Mouse (Mus musculus) midbrain, embryonic 13.5 days (tissue): ENCODE data around the gene B3galt2. TPM values are rescaled to one million over a fixed set of nuclear protein-coding genes. Genes with fewer than 3 reads are reported as not detected.

Experiments used
- ATAC-seq: fragments of 200-750 bp; cut with Nextera tagmentation; 2 replicates; pipeline ENCODE4 v1.8.0; 2017; ENCODE audit warnings: mild to moderate bottlenecking, moderate TSS enrichment, moderate library complexity
- H3K27ac ChIP-seq: fragments of 300-500 bp; sonication (generic); 2 replicates; pipeline ENCODE4 v1.5.1; 2015; ENCODE audit warnings: inconsistent platforms, mild to moderate bottlenecking, moderate library complexity
- H3K27me3 ChIP-seq: fragments of 300-500 bp; sonication (generic); 2 replicates; pipeline ENCODE4 v1.6.1; 2015; ENCODE audit warnings: mild to moderate bottlenecking, inconsistent platforms
- H3K36me3 ChIP-seq: fragments of 300-500 bp; sonication (generic); 2 replicates; pipeline ENCODE4 v1.6.1; 2015; ENCODE audit warnings: mild to moderate bottlenecking, inconsistent platforms
- H3K4me1 ChIP-seq: fragments of 300-500 bp; sonication (generic); replicated peaks from 2 replicates; pipeline ENCODE4 v1.6.1; 2015; ENCODE audit warnings: inconsistent platforms
- H3K4me2 ChIP-seq: fragments of 300-500 bp; sonication (generic); replicated peaks from 2 replicates; pipeline ENCODE4 v1.6.1; 2015; ENCODE audit warnings: moderate library complexity, mild to moderate bottlenecking, inconsistent platforms
- H3K4me3 ChIP-seq: fragments of 300-500 bp; sonication (generic); replicated peaks from 2 replicates; pipeline ENCODE4 v1.5.1; 2015; ENCODE audit warnings: mild to moderate bottlenecking, inconsistent platforms
- H3K9ac ChIP-seq: fragments of 300-500 bp; sonication (generic); replicated peaks from 2 replicates; pipeline ENCODE4 v1.6.1; 2015; ENCODE audit warnings: mild to moderate bottlenecking, inconsistent platforms
- H3K9me3 ChIP-seq: fragments of 300-500 bp; sonication (generic); 2 replicates; pipeline ENCODE4 v1.6.1; 2016; ENCODE audit warnings: mild to moderate bottlenecking, inconsistent platforms
- WGBS: fragments of 180-500 bp; shearing (Covaris S2); methylation state at CpG from one replicate; pipeline ENCODE4 v1.1.7; 2015; 5-methylcytosine and 5-hydroxymethylcytosine counted together
- polyA plus RNA-seq: library from polyadenylated mRNA; unstranded; fragments of >200 nt; fragmentation: Nextera tagmentation; extraction: Ambion mirVana; gene quantifications from 2 replicates; pipeline ENCODE4 v1.2.1, GENCODE M21; 2015

The B3galt2 gene
- polyA plus RNA-seq = 4.3 and 4.5 TPM in 2 replicates

DNA sequence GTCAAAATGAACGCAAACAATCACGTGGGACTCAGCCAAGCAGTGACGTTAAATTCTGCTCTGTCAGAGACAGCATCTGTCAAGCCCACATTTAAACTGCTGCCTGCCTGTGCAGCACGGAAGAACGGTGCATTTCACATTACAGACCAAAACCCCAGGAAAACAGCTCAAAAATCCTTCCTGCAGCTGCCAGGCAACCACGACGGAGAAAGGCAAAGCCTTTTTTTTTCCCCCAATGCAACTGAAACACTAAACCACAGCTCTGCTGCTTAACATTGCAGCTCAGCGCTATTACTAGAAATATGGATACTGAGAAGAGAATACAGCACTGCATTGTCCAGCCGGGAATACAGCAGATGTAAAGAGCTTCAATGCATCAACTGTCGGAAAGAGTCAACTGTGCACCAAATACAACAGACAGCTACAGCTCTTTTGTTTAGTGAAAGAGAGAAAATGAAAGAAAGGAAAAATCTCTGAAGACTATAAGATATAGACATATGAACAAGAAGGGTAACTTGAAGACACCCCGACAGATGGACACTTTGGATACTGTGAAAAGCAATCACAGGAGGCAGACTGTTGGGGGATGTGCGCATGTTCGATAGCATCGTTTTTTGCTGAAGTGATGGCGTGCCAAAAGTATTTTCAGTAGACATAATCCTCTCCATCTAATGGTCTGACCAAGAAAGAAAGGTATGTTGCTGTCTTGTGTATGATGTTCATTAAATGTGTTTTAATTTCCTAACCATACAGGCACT is at the start of gene B3galt2:
Gene B3galt2 (plus strand): TSS at position 15 of the 758 bp plus-strand sequence.
- H3K27me3 ChIP-seq = no peaks in the 10 kb centered on the region
- H3K9me3 ChIP-seq = no peaks in the 10 kb centered on the region
- peak within 1 kb of the TSS; percentile 96 for H3K27ac ChIP-seq
- peak within 1 kb of the TSS; percentile 55 for H3K4me2 ChIP-seq
- ATAC-seq = peak; percentile 93
- H3K4me1 ChIP-seq = peaks cover 10% of the 10 kb centered on the region
- 15% methylated on average over 15 of the region's 15 CpGs for WGBS
- H3K4me3 ChIP-seq = peak within 1 kb of the TSS; percentile 50
- peak within 1 kb of the TSS; percentile 72 for H3K9ac ChIP-seq
- H3K36me3 ChIP-seq = no peaks in the 10 kb centered on the region

DNA sequence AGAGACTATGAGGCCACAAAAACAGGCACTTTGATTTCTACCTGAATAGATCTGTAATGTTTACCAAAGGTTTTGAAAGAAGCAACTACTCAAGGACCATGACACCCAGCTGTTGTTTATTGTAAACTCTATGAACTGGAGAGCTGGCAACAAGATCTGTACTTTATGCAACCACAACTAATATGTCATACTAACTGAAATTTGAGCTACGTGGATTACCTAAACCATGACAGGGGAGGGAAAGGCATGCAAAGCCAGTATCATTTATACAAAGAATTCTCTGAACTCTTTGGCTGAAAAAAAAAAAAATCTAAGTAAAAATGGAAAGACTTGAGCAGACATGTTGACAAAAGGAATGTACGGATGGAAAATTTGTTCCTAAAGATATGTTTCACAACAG is 43.6 kb upstream of the B3galt2 start:
- ATAC-seq = no peak
- no peaks in the 10 kb centered on the region for H3K9me3 ChIP-seq
- no peak overlapping the region for H3K27ac ChIP-seq
- no peak overlapping the region for H3K4me2 ChIP-seq
- no peaks in the 10 kb centered on the region for H3K4me1 ChIP-seq
- H3K4me3 ChIP-seq = no peak overlapping the region
- no peaks in the 10 kb centered on the region for H3K27me3 ChIP-seq
- no peak overlapping the region for H3K9ac ChIP-seq
- 98% methylated on average over 2 of the region's 2 CpGs for WGBS
- H3K36me3 ChIP-seq = no peaks in the 10 kb centered on the region

GRCm38 (mm10) chr1:143608911-143609310 is 31.6 kb upstream of the B3galt2 start:
- H3K9ac ChIP-seq = no peak overlapping the region
- H3K4me3 ChIP-seq = no peak overlapping the region
- H3K27ac ChIP-seq = no peak overlapping the region
- H3K4me2 ChIP-seq = no peak overlapping the region
- H3K4me1 ChIP-seq = no peaks in the 10 kb centered on the region
- ATAC-seq = no peak
- peaks cover 16% of the 10 kb centered on the region for H3K36me3 ChIP-seq
- no peaks in the 10 kb centered on the region for H3K27me3 ChIP-seq
- no peaks in the 10 kb centered on the region for H3K9me3 ChIP-seq
- 82% methylated on average over 2 of the region's 2 CpGs for WGBS

GRCm38 (mm10) chr1:143612901-143613300 is 27.6 kb upstream of the B3galt2 start:
- Histone ChIP-seq H3K4me3 (no peak overlapping the region), H3K27me3 (no peaks in the 10 kb centered on the region), H3K4me1 (no peaks in the 10 kb centered on the region), H3K9me3 (no peaks in the 10 kb centered on the region), H3K4me2 (no peak overlapping the region), H3K27ac (no peak overlapping the region), H3K9ac (no peak overlapping the region), H3K36me3 (peaks cover 26% of the 10 kb centered on the region)
- WGBS = 95% methylated on average over 2 of the region's 2 CpGs
- ATAC-seq = no peak

- H3K9me3 ChIP-seq = no peaks in the 10 kb centered on the region
These were observed 20.7 kb upstream of the B3galt2 start for GRCm38 (mm10) chr1:143619760-143620159.

DNA sequence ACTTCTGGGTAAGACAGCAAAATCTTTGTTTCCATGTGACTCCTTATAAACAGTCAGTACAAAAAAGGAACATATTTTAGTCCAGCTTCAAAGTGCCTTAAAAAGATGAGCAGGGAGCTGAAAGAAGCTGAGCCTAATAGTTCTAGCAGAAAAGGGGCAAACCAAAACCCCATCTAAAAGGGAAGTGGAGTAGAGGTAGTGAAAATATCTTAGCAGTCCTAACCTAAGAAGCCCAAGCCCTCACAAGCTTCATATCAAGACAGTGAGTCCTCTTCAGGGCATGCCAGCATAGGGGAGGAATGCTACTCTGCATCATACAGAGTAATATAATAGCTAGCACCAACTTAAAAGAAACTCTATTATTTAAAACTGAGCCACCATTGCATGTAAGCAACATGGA is 18.5 kb upstream of the B3galt2 start:
- no peaks in the 10 kb centered on the region for H3K9me3 ChIP-seq
- no peak overlapping the region for H3K4me3 ChIP-seq
- H3K9ac ChIP-seq = no peak overlapping the region
- no peak overlapping the region for H3K4me2 ChIP-seq
- H3K36me3 ChIP-seq = peaks cover 17% of the 10 kb centered on the region
- no peak overlapping the region for H3K27ac ChIP-seq
- H3K27me3 ChIP-seq = no peaks in the 10 kb centered on the region
- H3K4me1 ChIP-seq = no peaks in the 10 kb centered on the region
- no peak for ATAC-seq

More at GRCm38 (mm10) chr1:143619760-143620159, 20.7 kb upstream of the B3galt2 start:
- no peak overlapping the region for H3K4me3 ChIP-seq
- ATAC-seq = no peak
- H3K36me3 ChIP-seq = peaks cover 12% of the 10 kb centered on the region; the same call in 1 of the 2 replicates
- H3K4me2 ChIP-seq = no peak overlapping the region
- no peak overlapping the region for H3K9ac ChIP-seq
- no peaks in the 10 kb centered on the region for H3K4me1 ChIP-seq
- H3K27ac ChIP-seq = no peak overlapping the region
- H3K27me3 ChIP-seq = no peaks in the 10 kb centered on the region
- WGBS = 66% methylated on average over 2 of the region's 2 CpGs

DNA sequence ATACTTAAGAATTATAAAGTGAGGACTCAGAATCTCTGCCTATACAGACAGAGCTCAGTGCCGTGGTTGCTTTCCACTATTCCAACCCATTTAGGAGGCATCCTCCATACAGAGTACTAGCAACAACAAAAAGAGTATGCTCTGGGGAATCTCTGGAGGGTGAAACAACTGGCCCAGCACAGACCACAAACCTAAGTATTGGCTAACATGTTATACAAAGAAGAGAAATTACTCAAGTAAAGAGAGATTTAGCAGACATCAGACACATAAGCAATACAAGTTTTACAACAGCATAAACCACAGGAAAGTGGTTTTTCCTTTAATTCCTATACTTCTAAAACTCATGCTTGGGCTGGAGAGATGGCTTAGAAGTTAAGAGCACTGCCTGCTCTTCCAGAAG is 17.8 kb upstream of the B3galt2 start:
- H3K36me3 ChIP-seq = peaks cover 17% of the 10 kb centered on the region
- no peak for ATAC-seq
- no peak overlapping the region for H3K4me2 ChIP-seq
- no peaks in the 10 kb centered on the region for H3K27me3 ChIP-seq
- no peak overlapping the region for H3K9ac ChIP-seq
- no peaks in the 10 kb centered on the region for H3K9me3 ChIP-seq
- 89% methylated on average over 1 of the region's 1 CpGs for whole genome bisulfite sequencing
- H3K4me1 ChIP-seq = no peaks in the 10 kb centered on the region
- no peak overlapping the region for H3K27ac ChIP-seq
- no peak overlapping the region for H3K4me3 ChIP-seq

DNA sequence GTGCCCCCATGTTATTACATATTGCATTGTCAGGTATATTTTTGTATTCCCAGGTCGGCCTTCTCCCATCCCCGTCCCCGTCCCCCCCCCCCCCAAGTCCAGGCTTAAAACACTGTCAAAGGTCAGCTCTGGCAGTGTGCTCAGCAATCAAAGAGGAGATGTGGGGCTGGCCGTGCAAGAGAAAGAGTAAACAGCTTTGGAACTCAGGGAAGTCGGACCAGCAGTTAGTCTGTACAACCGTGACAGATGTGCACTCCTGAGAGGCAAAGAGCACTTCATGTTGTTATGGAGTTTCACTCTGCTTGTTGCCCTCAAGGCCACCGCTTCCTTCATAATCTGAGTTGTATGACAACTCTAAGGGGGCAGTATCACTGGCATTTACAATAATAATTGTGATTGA is 9.1 kb upstream of the B3galt2 start:
- no peak overlapping the region for H3K4me3 ChIP-seq
- peaks cover 6% of the 10 kb centered on the region for H3K36me3 ChIP-seq
- H3K27ac ChIP-seq = no peak overlapping the region
- no peaks in the 10 kb centered on the region for H3K9me3 ChIP-seq
- H3K4me1 ChIP-seq = no peaks in the 10 kb centered on the region
- H3K27me3 ChIP-seq = no peaks in the 10 kb centered on the region
- no peak overlapping the region for H3K4me2 ChIP-seq
- ATAC-seq = no peak
- no peak overlapping the region for H3K9ac ChIP-seq
- 66% methylated on average over 7 of the region's 7 CpGs for WGBS

DNA sequence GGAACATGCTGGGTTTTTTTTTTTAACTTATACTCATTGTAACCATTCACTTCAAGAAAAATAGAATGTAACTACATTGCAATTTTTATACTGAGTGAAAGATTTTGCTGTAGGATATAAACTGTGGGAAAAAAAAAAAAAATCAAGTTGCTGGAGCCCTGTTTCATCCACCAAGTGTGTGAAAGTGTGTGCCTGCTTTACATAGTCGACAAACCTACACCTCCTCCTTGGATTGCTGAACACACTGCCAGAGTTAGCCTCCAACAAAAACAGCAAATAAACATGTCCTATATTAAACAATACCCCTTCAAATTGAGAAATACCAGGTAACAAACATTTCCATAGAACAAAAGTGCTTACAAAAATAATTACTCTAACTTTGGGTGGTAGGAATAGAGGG is 8.1 kb upstream of the B3galt2 start:
- 91% methylated on average over 1 of the region's 1 CpGs for WGBS
- Histone ChIP-seq H3K4me3 (no peak overlapping the region), H3K36me3 (no peaks in the 10 kb centered on the region), H3K4me2 (no peak overlapping the region), H3K9ac (no peak overlapping the region), H3K9me3 (no peaks in the 10 kb centered on the region), H3K4me1 (no peaks in the 10 kb centered on the region), H3K27me3 (no peaks in the 10 kb centered on the region), H3K27ac (no peak overlapping the region)
- ATAC-seq = no peak

- WGBS = 84% methylated on average over 2 of the region's 2 CpGs
- Histone ChIP-seq H3K4me1 (no peaks in the 10 kb centered on the region), H3K9ac (no peak overlapping the region), H3K4me2 (no peak overlapping the region), H3K36me3 (no peaks in the 10 kb centered on the region), H3K27ac (no peak overlapping the region), H3K4me3 (no peak overlapping the region), H3K9me3 (no peaks in the 10 kb centered on the region), H3K27me3 (no peaks in the 10 kb centered on the region)
- no peak for ATAC-seq
These were observed 7.4 kb upstream of the B3galt2 start for GRCm38 (mm10) chr1:143632854-143633587.

GRCm38 (mm10) chr1:143644221-143644620 is 3.8 kb downstream of the B3galt2 start:
- 96% methylated on average over 2 of the region's 2 CpGs for WGBS
- ATAC-seq = 0 out of 2 replicates have a peak, but pooled peaks have one; percentile 38
- H3K4me3 ChIP-seq = peak overlapping the region; percentile 27

DNA sequence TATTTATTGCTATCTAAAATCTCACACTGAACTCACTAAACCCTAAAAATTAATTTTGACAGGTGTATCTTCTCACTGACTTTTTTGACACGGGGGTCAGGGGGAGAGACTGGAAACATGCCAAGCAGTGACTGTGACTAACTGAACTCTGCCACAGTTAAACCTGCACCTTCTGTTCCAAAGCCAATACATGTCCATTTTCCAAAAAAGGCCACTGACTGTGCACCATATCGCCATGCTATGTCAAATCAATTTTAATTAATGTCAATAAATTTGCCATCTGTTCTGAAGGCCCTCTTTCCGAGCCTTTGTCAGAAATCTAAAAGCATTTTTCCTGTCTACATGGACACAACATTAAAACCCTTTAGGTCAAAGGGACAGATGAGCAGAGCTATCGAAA is 4.9 kb downstream of the B3galt2 start:
- no peak for ATAC-seq
- peaks cover 15% of the 10 kb centered on the region for H3K4me1 ChIP-seq
- WGBS = 47% methylated on average over 4 of the region's 4 CpGs
- H3K4me3 ChIP-seq = peak overlapping the region; percentile 13; the same call in 1 of the 2 replicates
- H3K27me3 ChIP-seq = no peaks in the 10 kb centered on the region
- no peaks in the 10 kb centered on the region for H3K9me3 ChIP-seq
- no peak overlapping the region for H3K27ac ChIP-seq
- H3K36me3 ChIP-seq = 0 out of 2 replicates have a peak, but pooled peaks cover 4% of the 10 kb centered on the region
- H3K4me2 ChIP-seq = peak overlapping the region; percentile 41
- H3K9ac ChIP-seq = no peak overlapping the region

More at GRCm38 (mm10) chr1:143644221-143644620, 3.8 kb downstream of the B3galt2 start:
- Histone ChIP-seq H3K9ac (no peak overlapping the region), H3K36me3 (no peaks in the 10 kb centered on the region), H3K4me2 (peak overlapping the region; percentile 37), H3K27ac (no peak overlapping the region), H3K9me3 (no peaks in the 10 kb centered on the region), H3K4me1 (peaks cover 15% of the 10 kb centered on the region), H3K27me3 (no peaks in the 10 kb centered on the region)
